Mouse (Mus musculus): ENCODE measurements around the gene Hist1h2ab. TPM values are rescaled to one million over a fixed set of nuclear protein-coding genes. Genes with fewer than 3 reads are reported as not detected.

Hist1h2ab gene
- polyA plus RNA-seq, 1 experiment from 2014 or later, result 3.5 TPM

- ATAC-seq (ENCODE audit: low read depth), result no peak
- H3K4me2 ChIP-seq (ENCODE audit: low read depth, low read length), result no peak overlapping the region
- no peaks in the 10 kb centered on the region for H3K4me1 ChIP-seq (ENCODE audit: control insufficient read depth, insufficient read depth, low read length)
- H3K9me3 ChIP-seq (ENCODE audit: control insufficient read depth, low read length), result no peaks in the 10 kb centered on the region
- no peaks in the 10 kb centered on the region for H3K36me3 ChIP-seq (ENCODE audit: control insufficient read depth, insufficient read depth, low read length)
- 94% methylated on average over 7 of the region's 7 CpGs for WGBS
- H3K27me3 ChIP-seq (ENCODE audit: control insufficient read depth, insufficient read depth, low read length), result no peaks in the 10 kb centered on the region
- H3K27ac ChIP-seq (ENCODE audit: low read depth, low read length), result no peak overlapping the region
- H3K9ac ChIP-seq (replicated peaks; ENCODE audit: low read depth, low read length), result no peak overlapping the region
- H3K4me3 ChIP-seq (ENCODE audit: low read depth, low read length), result no peak overlapping the region
Observed at GRCm38 (mm10) chr13:23778339-23778738, 27.4 kb downstream of the Hist1h2ab start.

GRCm38 (mm10) chr13:23779025-23779424 lies 28.1 kb downstream of the Hist1h2ab start:
- ATAC-seq (ENCODE audit: low read depth), result no peak
- Histone ChIP-seq H3K4me3 (ENCODE audit: low read depth, low read length) (no peak overlapping the region), H3K27me3 (ENCODE audit: control insufficient read depth, insufficient read depth, low read length) (no peaks in the 10 kb centered on the region), H3K36me3 (ENCODE audit: control insufficient read depth, insufficient read depth, low read length) (no peaks in the 10 kb centered on the region), H3K27ac (ENCODE audit: low read depth, low read length) (no peak overlapping the region), H3K4me1 (ENCODE audit: control insufficient read depth, insufficient read depth, low read length) (no peaks in the 10 kb centered on the region), H3K4me2 (ENCODE audit: low read depth, low read length) (no peak overlapping the region), H3K9ac (replicated peaks; ENCODE audit: low read depth, low read length) (no peak overlapping the region), H3K9me3 (ENCODE audit: control insufficient read depth, low read length) (no peaks in the 10 kb centered on the region)
- 89% methylated on average over 4 of the region's 4 CpGs for WGBS

- Histone ChIP-seq H3K36me3 (ENCODE audit: control insufficient read depth, insufficient read depth, low read length) (no peaks in the 10 kb centered on the region), H3K9me3 (ENCODE audit: control insufficient read depth, low read length) (no peaks in the 10 kb centered on the region), H3K27me3 (ENCODE audit: control insufficient read depth, insufficient read depth, low read length) (no peaks in the 10 kb centered on the region), H3K4me3 (ENCODE audit: low read depth, low read length) (no peak overlapping the region), H3K4me2 (ENCODE audit: low read depth, low read length) (no peak overlapping the region), H3K27ac (ENCODE audit: low read depth, low read length) (no peak overlapping the region), H3K9ac (replicated peaks; ENCODE audit: low read depth, low read length) (no peak overlapping the region), H3K4me1 (ENCODE audit: control insufficient read depth, insufficient read depth, low read length) (no peaks in the 10 kb centered on the region)
- peak; percentile 88 for ATAC-seq (ENCODE audit: low read depth)
- 49% methylated on average over 2 of the region's 2 CpGs for WGBS
Observed at GRCm38 (mm10) chr13:23792520-23792919, 41.6 kb downstream of the Hist1h2ab start.

GRCm38 (mm10) chr13:23799405-23799804 lies 48.5 kb downstream of the Hist1h2ab start:
- Histone ChIP-seq H3K4me1 (ENCODE audit: control insufficient read depth, insufficient read depth, low read length) (no peaks in the 10 kb centered on the region), H3K27me3 (ENCODE audit: control insufficient read depth, insufficient read depth, low read length) (no peaks in the 10 kb centered on the region), H3K9ac (replicated peaks; ENCODE audit: low read depth, low read length) (no peak overlapping the region), H3K27ac (ENCODE audit: low read depth, low read length) (no peak overlapping the region), H3K4me3 (ENCODE audit: low read depth, low read length) (no peak overlapping the region), H3K4me2 (ENCODE audit: low read depth, low read length) (no peak overlapping the region), H3K9me3 (ENCODE audit: control insufficient read depth, low read length) (no peaks in the 10 kb centered on the region), H3K36me3 (ENCODE audit: control insufficient read depth, insufficient read depth, low read length) (no peaks in the 10 kb centered on the region)
- WGBS, result 85% methylated on average over 5 of the region's 5 CpGs
- no peak for ATAC-seq (ENCODE audit: low read depth)

Small RNA genes lying within 50 kb of the gene (microRNA-seq; reads per million reads assigned to microRNA genes)
- not detected for gene Gm44314
- not detected for gene Gm44484

Other genes with a start within 250 kb of the Hist1h2ab start
- 1.7 and 2.1 TPM in 2 replicates for gene Hist1h4h, start 220.1 kb upstream of the Hist1h2ab start, polyA plus RNA-seq (2014; fragmentation: Nextera tagmentation; extraction: Ambion mirVana)
- not detected in 2 replicates for gene Hist1h2af, start 217.2 kb upstream of the Hist1h2ab start, polyA plus RNA-seq (2014; fragmentation: Nextera tagmentation; extraction: Ambion mirVana)
- 0.72 TPM in 1 of 2 replicates, not detected in the other for gene Hist1h3g, start 215.7 kb upstream of the Hist1h2ab start, polyA plus RNA-seq (2014; fragmentation: Nextera tagmentation; extraction: Ambion mirVana)
- 0.33 TPM in 1 of 2 replicates, not detected in the other for gene Hist1h2bh, start 207.7 kb upstream of the Hist1h2ab start, polyA plus RNA-seq (2014; fragmentation: Nextera tagmentation; extraction: Ambion mirVana)
- 0.52 TPM in 1 of 2 replicates, not detected in the other for gene Hist1h3f, start 207.1 kb upstream of the Hist1h2ab start, polyA plus RNA-seq (2014; fragmentation: Nextera tagmentation; extraction: Ambion mirVana)
- not detected in 2 replicates for gene Hist1h4f, start 199.5 kb upstream of the Hist1h2ab start, polyA plus RNA-seq (2014; fragmentation: Nextera tagmentation; extraction: Ambion mirVana)
- 0.07 and 0.13 TPM in 2 replicates for gene Hist1h1d, start 197.9 kb upstream of the Hist1h2ab start, polyA plus RNA-seq (2014; fragmentation: Nextera tagmentation; extraction: Ambion mirVana)
- gene Hist1h3e, start 188.8 kb upstream of the Hist1h2ab start, polyA plus RNA-seq (2014; fragmentation: Nextera tagmentation; extraction: Ambion mirVana), result 1.9 and 2.4 TPM in 2 replicates
- 11.7 and 12.9 TPM in 2 replicates for gene Hist1h2ae, start 179.9 kb upstream of the Hist1h2ab start, polyA plus RNA-seq (2014; fragmentation: Nextera tagmentation; extraction: Ambion mirVana)
- 0.75 and 1.1 TPM in 2 replicates for gene Hist1h2bg, start 179.7 kb upstream of the Hist1h2ab start, polyA plus RNA-seq (2014; fragmentation: Nextera tagmentation; extraction: Ambion mirVana)
- gene Hist1h2bf, start 176.9 kb upstream of the Hist1h2ab start, polyA plus RNA-seq (2014; fragmentation: Nextera tagmentation; extraction: Ambion mirVana), result 0.94 TPM in 1 of 2 replicates, not detected in the other
- 1.1 TPM in 1 of 2 replicates, not detected in the other for gene Hist1h2ad, start 176.7 kb upstream of the Hist1h2ab start, polyA plus RNA-seq (2014; fragmentation: Nextera tagmentation; extraction: Ambion mirVana)
- gene Hist1h3d, start 175.4 kb upstream of the Hist1h2ab start, polyA plus RNA-seq (2014; fragmentation: Nextera tagmentation; extraction: Ambion mirVana), result 0.50 and 1.1 TPM in 2 replicates
- 23.6 and 25.2 TPM in 2 replicates for gene Hist1h4d, start 169.5 kb upstream of the Hist1h2ab start, polyA plus RNA-seq (2014; fragmentation: Nextera tagmentation; extraction: Ambion mirVana)
- gene Hist1h2be, start 130.0 kb upstream of the Hist1h2ab start, polyA plus RNA-seq (2014; fragmentation: Nextera tagmentation; extraction: Ambion mirVana), result 1.1 and 1.3 TPM in 2 replicates
- gene Hist1h1e, start 128.6 kb upstream of the Hist1h2ab start, polyA plus RNA-seq (2014; fragmentation: Nextera tagmentation; extraction: Ambion mirVana), result 3.3 and 4.3 TPM in 2 replicates
- gene Hist1h2ac, start 67.2 kb upstream of the Hist1h2ab start, polyA plus RNA-seq (2014; fragmentation: Nextera tagmentation; extraction: Ambion mirVana), result 0.17 and 0.41 TPM in 2 replicates
- 11.6 and 20.8 TPM in 2 replicates for gene Hist1h2bc, start 66.9 kb upstream of the Hist1h2ab start, polyA plus RNA-seq (2014; fragmentation: Nextera tagmentation; extraction: Ambion mirVana)
- not detected in 2 replicates for gene Hist1h1t, start 55.3 kb upstream of the Hist1h2ab start, polyA plus RNA-seq (2014; fragmentation: Nextera tagmentation; extraction: Ambion mirVana)
- 2.1 and 3.5 TPM in 2 replicates for gene Hist1h4c, start 52.7 kb upstream of the Hist1h2ab start, polyA plus RNA-seq (2014; fragmentation: Nextera tagmentation; extraction: Ambion mirVana)
- gene Hfe, start 40.3 kb upstream of the Hist1h2ab start, polyA plus RNA-seq (2014; fragmentation: Nextera tagmentation; extraction: Ambion mirVana), result 2.4 and 4.7 TPM in 2 replicates
- gene Hist1h1c, start 12.3 kb upstream of the Hist1h2ab start, polyA plus RNA-seq (2014; fragmentation: Nextera tagmentation; extraction: Ambion mirVana), result 5.3 and 8.4 TPM in 2 replicates
- not detected in 2 replicates for gene Hist1h3c, start 5.5 kb upstream of the Hist1h2ab start, polyA plus RNA-seq (2014; fragmentation: Nextera tagmentation; extraction: Ambion mirVana)
- gene Hist1h2bb, start 4.4 kb upstream of the Hist1h2ab start, polyA plus RNA-seq (2014; fragmentation: Nextera tagmentation; extraction: Ambion mirVana), result not detected in 2 replicates
- gene Hist1h3b, start 1.1 kb downstream of the Hist1h2ab start, polyA plus RNA-seq (2014; fragmentation: Nextera tagmentation; extraction: Ambion mirVana), result 0.51 and 1.3 TPM in 2 replicates
- 1.8 TPM in 1 of 2 replicates, not detected in the other for gene Hist1h4b, start 5.9 kb downstream of the Hist1h2ab start, polyA plus RNA-seq (2014; fragmentation: Nextera tagmentation; extraction: Ambion mirVana)
- gene Hist1h4a, start 10.1 kb downstream of the Hist1h2ab start, polyA plus RNA-seq (2014; fragmentation: Nextera tagmentation; extraction: Ambion mirVana), result not detected in 2 replicates
- gene Hist1h3a, start 11.3 kb downstream of the Hist1h2ab start, polyA plus RNA-seq (2014; fragmentation: Nextera tagmentation; extraction: Ambion mirVana), result 0.75 and 1.2 TPM in 2 replicates
- gene Hist1h1a, start 12.5 kb downstream of the Hist1h2ab start, polyA plus RNA-seq (2014; fragmentation: Nextera tagmentation; extraction: Ambion mirVana), result not detected in 2 replicates
- gene Trim38, start 18.8 kb downstream of the Hist1h2ab start, polyA plus RNA-seq (2014; fragmentation: Nextera tagmentation; extraction: Ambion mirVana), result not detected in 2 replicates
- not detected in 2 replicates for gene Slc17a2, start 55.9 kb downstream of the Hist1h2ab start, polyA plus RNA-seq (2014; fragmentation: Nextera tagmentation; extraction: Ambion mirVana)
- not detected in 2 replicates for gene Slc17a3, start 88.3 kb downstream of the Hist1h2ab start, polyA plus RNA-seq (2014; fragmentation: Nextera tagmentation; extraction: Ambion mirVana)
- not detected in 2 replicates for gene Slc17a1, start 116.6 kb downstream of the Hist1h2ab start, polyA plus RNA-seq (2014; fragmentation: Nextera tagmentation; extraction: Ambion mirVana)
- 0.08 and 0.19 TPM in 2 replicates for gene Slc17a4, start 163.9 kb downstream of the Hist1h2ab start, polyA plus RNA-seq (2014; fragmentation: Nextera tagmentation; extraction: Ambion mirVana)
- gene Hist1h2ba, start 183.0 kb downstream of the Hist1h2ab start, polyA plus RNA-seq (2014; fragmentation: Nextera tagmentation; extraction: Ambion mirVana), result not detected in 2 replicates
- not detected in 2 replicates for gene Hist1h2aa, start 183.3 kb downstream of the Hist1h2ab start, polyA plus RNA-seq (2014; fragmentation: Nextera tagmentation; extraction: Ambion mirVana)
- gene Scgn, start 240.1 kb downstream of the Hist1h2ab start, polyA plus RNA-seq (2014; fragmentation: Nextera tagmentation; extraction: Ambion mirVana), result 0.88 and 0.99 TPM in 2 replicates